Mouse (Mus musculus) spleen, adult 2 months (tissue): ENCODE measurements at regions not wholly inside any gene's neighbourhood (a gene's known extent, or its start where the extent isn't known, plus 50 kb on each side); places are given as distances from the start of the nearest gene placed in this dataset.

Source experiments
- DNase-seq, 2 experiments: peaks; one replicate each; pipeline versions ENCODE4 v3.0.0 to v3.0.0-alpha.2; 2012 to 2021; ENCODE audit warnings: low spot score in 2 of 2, low read depth in 1 of 2
- H3K27ac ChIP-seq: fragments of 200-500 bp; 2 replicates; pipeline ENCODE4 v1.5.1; 2012; ENCODE audit warnings: low read length, inconsistent platforms; ENCODE audit not compliant: insufficient read depth
- H3K27me3 ChIP-seq: fragments of 200-500 bp; 2 replicates; pipeline ENCODE4 v1.6.1; 2012; ENCODE audit warnings: mild to moderate bottlenecking, moderate library complexity, low read length, inconsistent platforms; ENCODE audit not compliant: control insufficient read depth, insufficient read depth
- H3K36me3 ChIP-seq: fragments of 200-500 bp; 2 replicates; pipeline ENCODE4 v1.6.1; 2012; ENCODE audit warnings: mild to moderate bottlenecking, low read length, inconsistent platforms; ENCODE audit not compliant: control insufficient read depth, insufficient read depth
- H3K4me1 ChIP-seq: fragments of 200-500 bp; 2 replicates; pipeline ENCODE4 v1.6.1; 2011; ENCODE audit warnings: inconsistent platforms; ENCODE audit not compliant: control insufficient read depth, insufficient read depth, insufficient read length
- H3K4me3 ChIP-seq: fragments of 200-500 bp; 2 replicates; pipeline ENCODE4 v1.5.1; 2011; ENCODE audit warnings: mild to moderate bottlenecking, inconsistent platforms; ENCODE audit not compliant: insufficient read depth, insufficient read length; ENCODE audit errors: extremely low read depth
- CTCF ChIP-seq: fragments of 200-500 bp; IDR thresholded peaks from 2 replicates; pipeline ENCODE4 v1.5.1; 2011; ENCODE audit warnings: mild to moderate bottlenecking, inconsistent platforms; ENCODE audit not compliant: insufficient read depth, insufficient read length, insufficient replicate concordance; ENCODE audit errors: extremely low read depth
- POLR2A ChIP-seq: fragments of 200-500 bp; IDR thresholded peaks from 2 replicates; pipeline ENCODE4 v1.6.1; 2011; ENCODE audit warnings: low read depth, low read length, inconsistent platforms
- WGBS: fragments of 180-500 bp; shearing (Covaris S2); methylation state at CpG from one replicate; pipeline ENCODE4 v1.1.7; 2018; 5-methylcytosine and 5-hydroxymethylcytosine counted together

- H3K4me1 ChIP-seq, result no peaks in the 10 kb centered on the region
- no peaks in the 10 kb centered on the region for H3K27me3 ChIP-seq
- H3K27ac ChIP-seq, result no peak overlapping the region
- 88% methylated on average over 6 of the region's 6 CpGs for WGBS
- DNase-seq, result no peak
- no peaks in the 10 kb centered on the region for H3K36me3 ChIP-seq
- TF ChIP-seq CTCF (no peak), POLR2A (no peak)
- H3K4me3 ChIP-seq, result no peak overlapping the region
These were observed 223.8 kb upstream of the Zfp637 start for GRCm38 (mm10) chr6:117617168-117617567.

DNA sequence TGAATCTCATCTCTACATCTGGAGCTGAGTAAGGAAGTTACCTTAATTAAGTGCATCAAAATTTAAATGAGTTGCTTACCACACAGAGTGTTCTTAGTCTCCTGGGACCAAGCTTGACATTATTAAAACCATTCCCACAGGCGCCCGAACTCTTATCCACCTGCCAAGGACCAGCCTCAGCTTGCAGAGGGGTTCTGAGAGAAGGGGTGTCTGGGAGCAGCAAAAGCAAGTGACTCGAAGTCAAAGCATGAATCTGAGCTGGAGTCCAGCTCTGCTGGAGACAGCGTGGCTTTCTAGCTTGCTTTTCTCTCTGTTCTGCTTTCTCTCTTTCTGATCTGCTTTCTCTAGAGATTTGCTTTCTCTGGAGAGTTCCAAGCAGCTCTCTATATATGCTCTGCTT, 223.0 kb upstream of the Zfp637 start:
- no peaks in the 10 kb centered on the region for H3K36me3 ChIP-seq
- H3K4me1 ChIP-seq, result no peaks in the 10 kb centered on the region
- no peak for DNase-seq
- H3K27ac ChIP-seq, result no peak overlapping the region
- H3K27me3 ChIP-seq, result no peaks in the 10 kb centered on the region
- TF ChIP-seq CTCF, result no peak
- TF ChIP-seq POLR2A, result no peak
- no peak overlapping the region for H3K4me3 ChIP-seq
- 82% methylated on average over 4 of the region's 4 CpGs for WGBS

- no peaks in the 10 kb centered on the region for H3K4me1 ChIP-seq
- H3K4me3 ChIP-seq, result no peak overlapping the region
- DNase-seq, result no peak
- no peaks in the 10 kb centered on the region for H3K36me3 ChIP-seq
- H3K27me3 ChIP-seq, result no peaks in the 10 kb centered on the region
- WGBS, result 77% methylated on average over 2 of the region's 2 CpGs
- H3K27ac ChIP-seq, result no peak overlapping the region
- TF ChIP-seq POLR2A, result no peak
- no peak for TF ChIP-seq CTCF
These were observed 221.4 kb upstream of the Zfp637 start for GRCm38 (mm10) chr6:117619606-117620005.

GRCm38 (mm10) chr6:117622446-117622845, 218.5 kb upstream of the Zfp637 start:
- Histone ChIP-seq H3K4me3 (no peak overlapping the region), H3K27me3 (no peaks in the 10 kb centered on the region), H3K4me1 (no peaks in the 10 kb centered on the region), H3K36me3 (no peaks in the 10 kb centered on the region), H3K27ac (no peak overlapping the region)
- WGBS, result 77% methylated on average over 6 of the region's 6 CpGs
- TF ChIP-seq POLR2A (no peak), CTCF (no peak)
- DNase-seq, result no peak

DNA sequence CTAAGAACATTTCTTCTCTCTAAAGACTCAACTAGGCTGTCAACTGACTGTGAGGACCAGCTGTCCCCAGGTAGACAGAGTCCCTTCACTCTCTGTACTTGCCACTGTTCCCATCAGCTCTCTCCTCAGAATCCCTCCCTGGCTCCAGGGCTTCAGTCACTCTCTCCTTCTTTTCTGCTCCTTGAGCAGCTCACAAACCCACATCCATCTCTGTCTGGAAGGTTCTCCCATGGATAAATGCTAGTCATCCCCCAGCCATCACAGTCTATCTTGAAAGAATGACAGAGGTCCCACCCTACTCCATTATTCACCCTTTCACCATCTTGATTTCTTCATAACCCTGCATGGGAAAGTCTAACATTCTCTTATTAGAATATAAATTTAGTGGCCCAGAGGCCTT, 218.0 kb upstream of the Zfp637 start:
- no peak for DNase-seq
- no peaks in the 10 kb centered on the region for H3K4me1 ChIP-seq
- no peak overlapping the region for H3K27ac ChIP-seq
- no peak overlapping the region for H3K4me3 ChIP-seq
- H3K36me3 ChIP-seq, result no peaks in the 10 kb centered on the region
- TF ChIP-seq POLR2A, result no peak
- no peaks in the 10 kb centered on the region for H3K27me3 ChIP-seq

DNA sequence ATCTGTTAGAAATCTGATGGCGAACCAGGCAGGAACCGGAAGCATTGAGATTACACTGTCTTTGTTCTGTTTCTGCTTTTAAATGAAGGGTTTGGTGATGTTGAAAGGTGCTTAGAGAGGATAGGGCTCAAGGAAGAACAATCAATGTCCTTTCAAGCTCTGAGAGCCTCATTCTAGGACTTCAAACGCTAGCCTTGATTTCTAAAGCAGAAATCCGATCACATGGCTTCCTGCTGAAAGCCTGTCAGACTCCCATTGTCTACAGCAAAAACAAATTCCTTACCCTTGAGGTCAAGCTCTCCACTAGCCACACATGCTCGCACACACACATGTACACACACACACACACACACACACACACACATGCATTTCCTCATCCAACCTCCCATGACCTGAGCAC, 215.3 kb upstream of the Zfp637 start:
- Histone ChIP-seq H3K4me1 (no peaks in the 10 kb centered on the region), H3K36me3 (no peaks in the 10 kb centered on the region), H3K27me3 (no peaks in the 10 kb centered on the region), H3K4me3 (no peak overlapping the region), H3K27ac (no peak overlapping the region)
- no peak for DNase-seq
- 59% methylated on average over 5 of the region's 5 CpGs for WGBS
- TF ChIP-seq POLR2A (no peak), CTCF (no peak)

GRCm38 (mm10) chr6:117627461-117627860, 213.5 kb upstream of the Zfp637 start:
- H3K36me3 ChIP-seq, result no peaks in the 10 kb centered on the region
- TF ChIP-seq POLR2A, result no peak
- TF ChIP-seq CTCF, result no peak
- no peak overlapping the region for H3K4me3 ChIP-seq
- WGBS, result 59% methylated on average over 3 of the region's 3 CpGs
- H3K27me3 ChIP-seq, result no peaks in the 10 kb centered on the region
- DNase-seq, result no peak
- no peaks in the 10 kb centered on the region for H3K4me1 ChIP-seq
- no peak overlapping the region for H3K27ac ChIP-seq

GRCm38 (mm10) chr6:117646628-117647027, 194.4 kb upstream of the Zfp637 start:
- WGBS, result 84% methylated on average over 8 of the region's 8 CpGs
- Histone ChIP-seq H3K27ac (no peak overlapping the region), H3K4me3 (no peak overlapping the region), H3K4me1 (no peaks in the 10 kb centered on the region), H3K27me3 (no peaks in the 10 kb centered on the region; the same call in 1 of the 2 replicates), H3K36me3 (no peaks in the 10 kb centered on the region)
- TF ChIP-seq POLR2A (no peak), CTCF (no peak)
- DNase-seq, result no peak
